ENCODE assay signal across 8 mouse cellular contexts in the genomic region with DNA sequence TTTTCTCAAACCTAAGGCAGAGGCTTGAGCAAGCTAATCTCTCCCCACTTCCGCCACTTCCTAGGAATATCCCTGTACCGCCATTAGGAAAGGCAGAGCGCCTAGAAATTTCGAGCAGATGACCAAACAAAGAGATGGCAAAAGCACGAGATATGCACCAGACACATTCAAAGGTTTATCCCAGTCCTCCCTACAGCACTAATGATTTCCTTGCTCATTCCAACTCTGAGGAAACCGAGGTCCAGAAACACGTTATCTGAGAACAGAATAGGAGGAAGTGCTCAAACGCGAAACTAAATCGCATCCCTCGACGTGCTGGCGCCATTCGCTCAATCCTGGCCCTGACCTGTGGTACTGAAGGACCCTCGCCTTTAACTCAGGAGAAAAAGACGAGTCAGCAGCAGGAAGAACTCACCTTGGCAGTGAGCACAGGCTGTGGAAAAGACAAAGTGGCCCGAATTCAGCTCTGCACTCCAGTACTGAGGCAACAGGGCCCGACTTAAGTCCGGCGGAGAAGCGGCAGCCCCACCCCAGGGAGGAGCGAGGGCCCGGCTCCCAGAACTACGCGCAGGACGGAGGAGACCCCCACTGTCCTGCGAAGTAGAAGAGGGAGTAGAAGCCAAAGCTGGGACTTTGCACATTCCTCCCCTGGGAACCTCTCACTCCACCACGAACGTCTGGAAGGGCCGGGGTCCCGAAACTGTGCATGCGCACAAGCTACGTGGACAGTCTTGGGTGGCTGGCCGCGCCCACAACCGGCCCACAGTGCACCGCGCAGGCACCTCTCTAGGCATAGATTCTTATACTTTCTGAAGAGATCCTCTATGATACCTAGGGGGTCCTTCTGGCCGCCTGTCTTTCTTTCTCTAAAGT. TPM values are rescaled to one million over a fixed set of nuclear protein-coding genes. Genes with fewer than 3 reads are reported as not detected.
DNase-seq lines count a peak whose midpoint lies in the region; ATAC-seq and TF ChIP-seq lines count a peak whose summit lies in the region.

A gene (minus strand): TSS at position 757 of the 873 bp plus-strand sequence.

- TF ChIP-seq EP300 in liver, embryonic 14.5 days (IDR thresholded peaks at IDR 0.05; ENCODE audit: low read depth) = no peak
- peak; percentile 59 for TF ChIP-seq EP300 in stomach, postnatal 0 days (optimal IDR thresholded peaks at IDR 0.05)

- DNase-seq in c-Kit-negative CD71-positive TER-119-positive erythroid progenitor cells, embryonic 14.5 days (ENCODE audit: low read depth, low spot score) = peak; percentile 46
- peak; percentile 90 for DNase-seq in forebrain, embryonic 10.5 days (ENCODE audit: extremely low spot score, low spot score)
- DNase-seq in kidney, postnatal 25 days = peak; percentile 94 to 96
- DNase-seq in liver, embryonic 14.5 days (ENCODE audit: low read depth in 3 of 3, low spot score in 3 of 3) = peak; percentile 58 to 69 (median 64)
- peak; percentile 95 for DNase-seq in neural tube, embryonic 11.5 days (ENCODE audit: low spot score)
- peak; percentile 93 for DNase-seq in stomach, postnatal 0 days (ENCODE audit: low spot score)

- peak within 1 kb of the TSS; percentile 97 for H3K9ac ChIP-seq in heart, embryonic 15.5 days
- peak within 1 kb of the TSS; percentile 92 for H3K9ac ChIP-seq in liver, embryonic 14.5 days (replicated peaks)
- H3K9ac ChIP-seq in neural tube, embryonic 11.5 days (ENCODE audit: low read length) = peak within 1 kb of the TSS; percentile 96
- peak within 1 kb of the TSS; percentile 91 for H3K9ac ChIP-seq in stomach, postnatal 0 days (ENCODE audit: low read length)

- H3K27me3 ChIP-seq in forebrain, embryonic 10.5 days (ENCODE audit: poor library complexity, severe bottlenecking) = no peaks in the 10 kb centered on the region
- no peaks in the 10 kb centered on the region for H3K27me3 ChIP-seq in heart, embryonic 15.5 days
- no peaks in the 10 kb centered on the region for H3K27me3 ChIP-seq in liver, embryonic 14.5 days (ENCODE audit: control insufficient read depth, insufficient read depth, low read length)
- H3K27me3 ChIP-seq in neural tube, embryonic 11.5 days (ENCODE audit: control insufficient read depth, insufficient read depth, low read length) = no peaks in the 10 kb centered on the region
- H3K27me3 ChIP-seq in stomach, postnatal 0 days (ENCODE audit: control insufficient read depth, insufficient read depth, low read length) = no peaks in the 10 kb centered on the region

- peaks cover 43% of the 10 kb centered on the region for H3K4me1 ChIP-seq in forebrain, embryonic 10.5 days
- peaks cover 33% of the 10 kb centered on the region for H3K4me1 ChIP-seq in heart, embryonic 15.5 days (replicated peaks)
- H3K4me1 ChIP-seq in liver, embryonic 14.5 days (replicated peaks; ENCODE audit: control insufficient read depth in 2 of 2, insufficient read depth in 2 of 2, low read length in 1 of 2) = peaks cover 17 to 22% of the 10 kb centered on the region in 2 experiments
- peaks cover 13% of the 10 kb centered on the region for H3K4me1 ChIP-seq in neural tube, embryonic 11.5 days (ENCODE audit: control insufficient read depth, insufficient read depth, low read length)
- no peaks in the 10 kb centered on the region for H3K4me1 ChIP-seq in stomach, postnatal 0 days (replicated peaks; ENCODE audit: control insufficient read depth, insufficient read depth)

- TF ChIP-seq CTCF in liver, embryonic 14.5 days (IDR thresholded peaks at IDR 0.05; ENCODE audit: low read depth) = 0 out of 2 replicates have a peak, but pooled peaks have one; percentile 2
- peak; percentile 31; the same call in 1 of the 2 replicates for TF ChIP-seq CTCF in stomach, postnatal 0 days (IDR thresholded peaks at IDR 0.05; ENCODE audit: low read depth)

- peak within 1 kb of the TSS; percentile 85 for H3K4me3 ChIP-seq in forebrain, embryonic 10.5 days
- peak within 1 kb of the TSS; percentile 93 for H3K4me3 ChIP-seq in heart, embryonic 15.5 days
- peak within 1 kb of the TSS; percentile 85 to 97 for H3K4me3 ChIP-seq in liver, embryonic 14.5 days (ENCODE audit: insufficient read depth in 1 of 2, low read depth in 2 of 2, low read length in 2 of 2)
- H3K4me3 ChIP-seq in neural tube, embryonic 11.5 days (ENCODE audit: low read depth, low read length) = peak within 1 kb of the TSS; percentile 94
- peak within 1 kb of the TSS; percentile 82 for H3K4me3 ChIP-seq in stomach, postnatal 0 days (ENCODE audit: low read depth, low read length)

- H3K36me3 ChIP-seq in forebrain, embryonic 10.5 days (replicated peaks) = peaks cover 40% of the 10 kb centered on the region
- H3K36me3 ChIP-seq in heart, embryonic 15.5 days = peaks cover 16% of the 10 kb centered on the region; the same call in 1 of the 2 replicates
- H3K36me3 ChIP-seq in liver, embryonic 14.5 days (replicated peaks; ENCODE audit: control insufficient read depth, insufficient read depth, low read depth) = peaks cover 5% of the 10 kb centered on the region
- no peaks in the 10 kb centered on the region for H3K36me3 ChIP-seq in neural tube, embryonic 11.5 days (ENCODE audit: control insufficient read depth, insufficient read depth, low read length)
- H3K36me3 ChIP-seq in stomach, postnatal 0 days (ENCODE audit: control insufficient read depth, insufficient read depth, low read length) = 0 out of 2 replicates have a peak, but pooled peaks cover 4% of the 10 kb centered on the region

- peak within 1 kb of the TSS; percentile 65 for H3K4me2 ChIP-seq in heart, embryonic 15.5 days
- peak within 1 kb of the TSS; percentile 84 for H3K4me2 ChIP-seq in liver, embryonic 14.5 days (ENCODE audit: low read depth)
- H3K4me2 ChIP-seq in neural tube, embryonic 11.5 days (ENCODE audit: low read depth) = peak within 1 kb of the TSS; percentile 88
- H3K4me2 ChIP-seq in stomach, postnatal 0 days (replicated peaks; ENCODE audit: low read depth) = peak within 1 kb of the TSS; percentile 69

- peak; percentile 92 for ATAC-seq in CD4-positive, CD25-positive, alpha-beta regulatory T cell, adult 4 months
- ATAC-seq in heart, embryonic 15.5 days (replicated peaks; ENCODE audit: insufficient number of reproducible peaks, insufficient read depth, low FRiP score, low read depth) = peak; percentile 98
- ATAC-seq in liver, embryonic 14.5 days (ENCODE audit: insufficient read depth) = peak; percentile 93
- peak; percentile 98 for ATAC-seq in neural tube, embryonic 11.5 days (ENCODE audit: insufficient read depth, low FRiP score, low TSS enrichment)
- ATAC-seq in stomach, postnatal 0 days (ENCODE audit: low FRiP score, low TSS enrichment) = peak; percentile 95

- no peaks in the 10 kb centered on the region for H3K9me3 ChIP-seq in forebrain, embryonic 10.5 days
- H3K9me3 ChIP-seq in heart, embryonic 15.5 days (replicated peaks) = no peaks in the 10 kb centered on the region
- H3K9me3 ChIP-seq in liver, embryonic 14.5 days (ENCODE audit: control insufficient read depth, low read length) = no peaks in the 10 kb centered on the region
- H3K9me3 ChIP-seq in neural tube, embryonic 11.5 days (ENCODE audit: control insufficient read depth, low read length) = no peaks in the 10 kb centered on the region
- no peaks in the 10 kb centered on the region for H3K9me3 ChIP-seq in stomach, postnatal 0 days (ENCODE audit: control insufficient read depth, low read length)

- WGBS in forebrain, embryonic 10.5 days = under 1% methylated on average over 39 of the region's 39 CpGs
- WGBS in heart, embryonic 15.5 days = under 1% methylated on average over 39 of the region's 39 CpGs
- under 1% methylated on average over 39 of the region's 39 CpGs for WGBS in liver, embryonic 14.5 days (ENCODE audit: insufficient replicate concordance)
- under 1% methylated on average over 39 of the region's 39 CpGs for WGBS in neural tube, embryonic 11.5 days
- WGBS in stomach, postnatal 0 days = under 1% methylated on average over 39 of the region's 39 CpGs

- H3K27ac ChIP-seq in forebrain, embryonic 10.5 days = peak within 1 kb of the TSS; percentile 94
- H3K27ac ChIP-seq in heart, embryonic 15.5 days = peak within 1 kb of the TSS; percentile 95
- peak within 1 kb of the TSS; percentile 79 for H3K27ac ChIP-seq in liver, embryonic 14.5 days
- H3K27ac ChIP-seq in neural tube, embryonic 11.5 days (ENCODE audit: low read depth, low read length) = peak within 1 kb of the TSS; percentile 77
- H3K27ac ChIP-seq in stomach, postnatal 0 days (replicated peaks) = peak within 1 kb of the TSS; percentile 97

RNA-seq across cellular contexts. Expression of the gene that starts here (rescaled TPM):
- polyA plus RNA-seq in CD4-positive, CD25-positive, alpha-beta regulatory T cell, adult 4 months (2017; shearing (Covaris generic)) = 100 to 1,000 TPM; 296 to 324 TPM
- polyA plus RNA-seq in forebrain, embryonic 10.5 days (2016; fragmentation: Nextera tagmentation; extraction: Ambion mirVana) = 534 and 550 TPM in 2 replicates
- polyA plus RNA-seq in heart, embryonic 15.5 days (2015; fragmentation: Nextera tagmentation; extraction: Ambion mirVana) = 501 and 616 TPM in 2 replicates
- polyA plus RNA-seq in liver, embryonic 14.5 days (2012; rRNA removed) = 176 and 194 TPM in 2 replicates
- 275 and 295 TPM in 2 replicates for polyA plus RNA-seq in liver, embryonic 14.5 days (2014; fragmentation: Nextera tagmentation; extraction: Ambion mirVana)
- polyA plus RNA-seq in neural tube, embryonic 11.5 days (2014; fragmentation: Nextera tagmentation; extraction: Ambion mirVana) = 614 and 619 TPM in 2 replicates
- polyA plus RNA-seq in stomach, postnatal 0 days (2015; fragmentation: Nextera tagmentation; extraction: Ambion mirVana) = 755 and 765 TPM in 2 replicates

Comparison
In these comparisons a context has a peak if more than half of its experiments do, and no peak if none do; other contexts are left out.
1. Peak in every context shown above with its lines: DNase-seq, ATAC-seq, H3K4me3 ChIP-seq and H3K27ac ChIP-seq.